Mouse (Mus musculus): ENCODE measurements around the gene Clnk.

Clnk gene

GRCm38 (mm10) chr5:38708940-38709581, 167.6 kb downstream of the Clnk start:
- no peak for DNase-seq

DNA sequence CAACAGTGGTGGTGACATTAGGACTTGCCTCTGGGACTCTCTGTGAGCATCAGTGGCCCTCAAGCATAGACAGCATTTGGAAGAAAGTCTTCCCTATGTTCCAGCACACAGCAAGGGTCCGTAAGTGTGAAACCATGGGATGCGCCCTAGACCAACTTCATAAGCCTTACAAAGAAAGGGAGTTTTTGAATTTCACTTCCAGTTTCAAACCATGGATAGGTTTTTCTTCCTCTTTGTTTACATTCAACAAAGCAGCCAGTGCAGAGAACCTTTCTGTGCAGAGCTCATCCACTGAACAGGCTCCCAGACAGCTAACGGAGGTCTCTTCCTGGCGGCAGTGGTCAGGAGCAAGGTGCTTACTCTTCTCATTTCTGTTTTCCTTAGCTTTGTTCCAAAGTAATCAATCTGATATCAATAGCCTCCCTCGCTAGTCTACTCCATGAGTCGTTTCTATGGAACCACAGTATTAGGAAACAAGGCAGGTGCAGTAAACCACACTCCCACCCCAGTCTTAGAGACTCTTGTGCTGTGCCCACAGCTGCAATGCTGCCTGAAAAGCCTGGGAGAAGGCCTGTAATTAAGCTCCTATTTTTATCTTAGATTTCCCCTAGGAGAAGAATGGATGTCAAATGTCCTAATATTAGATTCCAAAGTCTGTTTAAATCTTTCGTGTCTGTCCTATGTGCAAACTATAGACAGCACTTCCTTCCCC, 169.1 kb downstream of the Clnk start:
- DNase-seq: no peak

DNA sequence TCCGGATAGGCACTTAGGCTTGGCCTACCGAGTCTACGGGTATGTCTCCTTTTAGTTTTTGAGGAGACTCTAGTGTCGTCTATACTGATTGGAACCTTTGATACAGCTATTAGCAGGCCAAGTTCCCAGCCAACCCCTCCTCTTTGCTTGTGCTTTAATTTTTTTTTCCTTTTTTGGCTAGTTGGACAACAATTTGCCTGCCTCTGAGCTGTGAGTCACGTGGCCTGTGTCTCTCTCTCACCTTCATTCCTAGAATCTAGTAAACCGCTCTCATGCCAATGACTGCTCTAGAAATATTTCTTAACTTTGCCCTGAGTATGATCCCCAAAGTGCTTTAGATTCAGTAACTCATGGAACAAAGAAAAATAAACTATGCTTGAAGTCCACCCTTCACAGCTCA, 173.7 kb downstream of the Clnk start:
- DNase-seq: no peak

DNA sequence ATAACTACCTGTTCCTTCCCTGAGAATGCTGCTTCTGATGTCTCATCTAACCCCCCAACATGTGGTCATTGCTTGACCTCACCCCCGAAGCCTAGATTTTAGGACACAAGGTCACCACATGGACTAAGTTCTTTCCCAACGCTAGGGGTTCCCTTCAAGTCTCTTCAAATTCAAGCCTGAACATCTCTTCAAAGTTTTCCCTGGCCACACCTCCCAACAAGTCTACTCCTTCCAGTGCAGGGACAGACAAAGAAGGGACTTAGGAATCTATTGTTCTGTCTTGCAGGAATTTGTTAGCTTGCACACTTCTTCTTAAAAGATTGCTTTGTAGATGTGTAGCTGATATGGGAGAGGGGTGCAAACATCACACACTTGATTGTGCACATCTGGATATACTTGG, 174.5 kb downstream of the Clnk start:
- DNase-seq: no peak

GRCm38 (mm10) chr5:38698466-38698865, 178.1 kb downstream of the Clnk start:
- DNase-seq: no peak

GRCm38 (mm10) chr5:38698046-38698445, 178.6 kb downstream of the Clnk start:
- no peak for DNase-seq

DNA sequence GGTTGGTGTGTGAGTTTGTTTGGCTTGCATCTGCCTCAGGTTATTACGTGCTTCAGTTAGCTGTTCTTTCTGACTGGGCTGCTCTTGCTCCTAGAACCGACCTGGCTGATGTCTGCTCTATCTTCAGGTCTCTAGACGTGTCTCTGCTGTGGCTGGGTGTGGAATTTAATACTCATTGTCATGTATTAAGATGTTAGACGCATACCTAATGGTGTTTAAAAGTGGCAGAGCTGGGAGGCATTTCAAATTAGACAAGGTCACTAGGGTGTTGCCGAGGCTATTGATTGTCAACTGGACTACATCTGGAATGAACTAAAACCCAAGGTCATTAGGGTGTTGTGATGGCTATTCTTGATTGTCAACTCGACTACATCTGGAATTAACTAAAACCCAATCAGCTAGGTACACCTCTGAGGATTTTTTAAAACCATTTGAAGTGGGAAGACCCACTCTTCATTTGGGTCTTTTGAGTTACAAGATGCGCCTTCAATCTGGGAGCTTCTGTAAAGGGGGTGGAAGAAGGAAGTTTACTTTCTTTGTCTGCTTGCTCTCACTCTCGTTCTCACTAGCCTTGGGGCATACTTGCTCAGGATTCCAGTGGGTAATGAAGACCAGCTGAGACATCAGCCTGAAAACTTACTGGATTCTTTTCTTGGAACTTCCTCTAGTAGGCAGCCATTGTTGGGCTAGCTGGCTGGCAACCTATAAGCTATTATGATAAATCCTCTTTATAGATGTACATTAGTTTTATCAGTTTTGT, 179.8 kb downstream of the Clnk start:
- DNase-seq: no peak

- DNase-seq: no peak
These were observed 183.8 kb downstream of the Clnk start for GRCm38 (mm10) chr5:38692859-38693258.

- no peak for DNase-seq
These were observed 187.4 kb downstream of the Clnk start for GRCm38 (mm10) chr5:38689186-38689585.

- no peak for DNase-seq
These were observed 188.9 kb downstream of the Clnk start for GRCm38 (mm10) chr5:38687694-38688093.

DNA sequence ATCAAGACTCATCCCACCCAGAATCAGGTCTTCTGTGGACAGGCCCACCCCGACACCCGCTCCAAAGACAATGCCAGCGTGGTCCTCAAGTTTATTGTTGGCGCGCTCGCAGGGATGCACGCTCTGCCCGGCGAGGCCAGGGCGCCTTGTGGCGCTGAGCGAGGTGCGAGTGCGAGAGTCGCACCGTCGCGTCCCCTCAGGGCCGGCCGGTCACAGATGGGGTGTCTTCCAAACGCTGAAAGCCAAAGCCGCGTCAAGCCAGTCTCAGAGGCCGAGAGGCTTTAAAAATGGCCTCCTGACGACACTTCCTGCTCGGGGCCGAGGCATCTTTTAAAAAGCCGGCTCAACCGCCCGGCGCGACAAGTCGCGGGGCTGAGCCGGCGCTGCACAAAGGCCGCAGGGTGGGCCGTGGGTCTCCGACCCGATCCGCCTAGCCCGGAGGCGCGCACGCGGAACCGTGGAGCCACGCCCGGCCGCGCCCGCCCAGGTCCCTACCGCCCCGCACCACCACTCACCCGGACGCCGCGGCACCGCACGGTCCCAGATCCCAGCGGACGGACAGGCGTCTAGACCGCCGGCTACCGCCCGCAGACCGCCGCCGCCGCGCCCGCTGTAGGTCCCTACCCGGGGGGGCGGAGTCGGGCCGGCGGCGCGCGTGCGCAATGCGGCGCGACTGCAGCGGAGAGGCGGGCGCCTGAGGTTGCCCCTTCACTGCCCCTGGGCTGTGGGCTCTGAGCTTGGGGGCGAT, 192.3 kb downstream of the Clnk start, which contains the start of gene Zfp518b:
Gene Zfp518b (minus strand): TSS at position 663 of the 748 bp plus-strand sequence.
- DNase-seq: peak; percentile 83

- DNase-seq: no peak
These were observed 217.8 kb downstream of the Clnk start for GRCm38 (mm10) chr5:38658836-38659235.

All from cerebellum, adult 8-10 months (tissue).